Mouse (Mus musculus) ES-CJ7 (cell line): ENCODE measurements around the gene Trove2.
"Not testable (repeated sequence)": the region's sequence is repeated elsewhere in the genome, so short reads cannot be mapped to it uniquely, and the experiment has no call there.

Source experiments
- DNase-seq: peaks from one replicate; pipeline ENCODE4 v3.0.0; 2011; ENCODE audit warnings: low read depth, low spot score

The Trove2 gene

GRCm38 (mm10) chr1:143739361-143740350 lies 37.2 kb downstream of the Trove2 start:
- DNase-seq, result peak; percentile 87

GRCm38 (mm10) chr1:143738811-143739210 lies 38.1 kb downstream of the Trove2 start:
- DNase-seq, result no peak

GRCm38 (mm10) chr1:143733914-143734410 lies 42.9 kb downstream of the Trove2 start:
- DNase-seq, result peak; percentile 85

- peak; percentile 98 for DNase-seq
These were observed 45.2 kb downstream of the Trove2 start for GRCm38 (mm10) chr1:143731691-143732090.

- peak; percentile 94 for DNase-seq
These were observed 46.0 kb downstream of the Trove2 start for GRCm38 (mm10) chr1:143730899-143731298.

GRCm38 (mm10) chr1:143727701-143728445 lies 49.0 kb downstream of the Trove2 start:
- no peak for DNase-seq

GRCm38 (mm10) chr1:143724456-143725064 lies 52.3 kb downstream of the Trove2 start:
- no peak for DNase-seq

GRCm38 (mm10) chr1:143716038-143716437 lies 60.8 kb downstream of the Trove2 start, which contains the start of gene Glrx2:
Gene Glrx2, plus strand, starts transcription at chr1:143716338.
- DNase-seq, result not testable (repeated sequence)

GRCm38 (mm10) chr1:143710627-143710976 lies 66.3 kb downstream of the Trove2 start:
- DNase-seq, result no peak

- no peak for DNase-seq
These were observed 66.8 kb downstream of the Trove2 start for GRCm38 (mm10) chr1:143709966-143710626.

GRCm38 (mm10) chr1:143708361-143708760 lies 68.5 kb downstream of the Trove2 start:
- DNase-seq, result no peak

GRCm38 (mm10) chr1:143707006-143707405 lies 69.9 kb downstream of the Trove2 start:
- no peak for DNase-seq

GRCm38 (mm10) chr1:143702741-143703262 lies 74.1 kb downstream of the Trove2 start, which contains the start of gene Cdc73:
Gene Cdc73, minus strand, starts transcription at chr1:143702893.
- DNase-seq, result peak; percentile 84

GRCm38 (mm10) chr1:143702141-143702740 lies 74.6 kb downstream of the Trove2 start:
- DNase-seq, result peak; percentile 49

GRCm38 (mm10) chr1:143701736-143702135 lies 75.1 kb downstream of the Trove2 start:
- DNase-seq, result no peak
